Mouse (Mus musculus): ENCODE results near the gene Rapgef3. TPM values are rescaled to one million over a fixed set of nuclear protein-coding genes. Genes with fewer than 3 reads are reported as not detected.

Rapgef3 gene
- polyA plus RNA-seq, 1 experiment from 2014 or later: 18.7 TPM

DNA sequence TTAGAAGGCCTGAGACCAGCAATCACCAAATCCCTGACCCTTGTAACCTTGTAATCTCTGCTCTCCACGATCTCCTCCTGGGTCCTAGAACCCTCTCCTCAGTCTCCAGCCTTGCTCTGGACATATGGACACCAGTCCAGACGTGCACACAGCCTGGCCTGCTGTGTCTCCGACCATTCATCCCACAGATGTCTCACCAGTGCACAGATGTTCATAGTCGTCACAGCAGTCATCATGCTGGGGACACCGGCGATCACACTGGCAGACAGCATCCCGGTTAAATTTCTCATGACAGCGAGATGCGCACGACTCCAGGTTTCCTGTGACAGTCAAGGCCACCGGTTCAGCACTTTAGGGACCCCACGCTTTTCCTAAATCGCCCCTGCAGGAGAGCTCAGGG, 41.5 kb downstream of the Rapgef3 start:
- Histone ChIP-seq H3K27ac (ENCODE audit: low read length) (no peak overlapping the region), H3K27me3 (replicated peaks; ENCODE audit: insufficient read depth, low read length) (no peaks in the 10 kb centered on the region), H3K4me2 (replicated peaks; ENCODE audit: low read depth, low read length) (no peak overlapping the region), H3K4me1 (ENCODE audit: insufficient read depth, low read depth, low read length) (no peaks in the 10 kb centered on the region), H3K36me3 (ENCODE audit: insufficient read depth, low read length) (no peaks in the 10 kb centered on the region), H3K9me3 (ENCODE audit: low read length) (no peaks in the 10 kb centered on the region), H3K9ac (replicated peaks; ENCODE audit: low read depth) (no peak overlapping the region), H3K4me3 (ENCODE audit: low read depth, low read length) (no peak overlapping the region)
- TF ChIP-seq CTCF (IDR thresholded peaks at IDR 0.05): no peak
- no peak for TF ChIP-seq EP300 (IDR thresholded peaks at IDR 0.05)
- 83% methylated on average over 13 of the region's 13 CpGs for WGBS
- ATAC-seq: no peak
- no peak for DNase-seq (ENCODE audit: low spot score)

- H3K4me2 ChIP-seq (replicated peaks; ENCODE audit: low read depth, low read length): no peak overlapping the region
- H3K4me3 ChIP-seq (ENCODE audit: low read depth, low read length): no peak overlapping the region
- 66% methylated on average over 6 of the region's 6 CpGs for WGBS
- no peak overlapping the region for H3K9ac ChIP-seq (replicated peaks; ENCODE audit: low read depth)
- no peaks in the 10 kb centered on the region for H3K4me1 ChIP-seq (ENCODE audit: insufficient read depth, low read depth, low read length)
- DNase-seq (ENCODE audit: low spot score) (no peak), ATAC-seq (no peak)
- H3K9me3 ChIP-seq (ENCODE audit: low read length): no peaks in the 10 kb centered on the region
- H3K27me3 ChIP-seq (replicated peaks; ENCODE audit: insufficient read depth, low read length): no peaks in the 10 kb centered on the region
- TF ChIP-seq CTCF (IDR thresholded peaks at IDR 0.05): no peak
- no peak for TF ChIP-seq EP300 (IDR thresholded peaks at IDR 0.05)
- H3K27ac ChIP-seq (ENCODE audit: low read length): no peak overlapping the region
- no peaks in the 10 kb centered on the region for H3K36me3 ChIP-seq (ENCODE audit: insufficient read depth, low read length)
Measured at GRCm38 (mm10) chr15:97725198-97725785, 42.5 kb downstream of the Rapgef3 start.

GRCm38 (mm10) chr15:97724346-97725197, 43.2 kb downstream of the Rapgef3 start:
- H3K36me3 ChIP-seq (ENCODE audit: insufficient read depth, low read length): no peaks in the 10 kb centered on the region
- 82% methylated on average over 17 of the region's 17 CpGs for WGBS
- H3K9ac ChIP-seq (replicated peaks; ENCODE audit: low read depth): no peak overlapping the region
- no peaks in the 10 kb centered on the region for H3K9me3 ChIP-seq (ENCODE audit: low read length)
- no peak overlapping the region for H3K27ac ChIP-seq (ENCODE audit: low read length)
- DNase-seq (ENCODE audit: low spot score): no peak
- H3K4me1 ChIP-seq (ENCODE audit: insufficient read depth, low read depth, low read length): 0 out of 2 replicates have a peak, but pooled peaks cover 2% of the 10 kb centered on the region
- TF ChIP-seq EP300 (IDR thresholded peaks at IDR 0.05): no peak
- TF ChIP-seq CTCF (IDR thresholded peaks at IDR 0.05): no peak
- no peak overlapping the region for H3K4me3 ChIP-seq (ENCODE audit: low read depth, low read length)
- H3K4me2 ChIP-seq (replicated peaks; ENCODE audit: low read depth, low read length): no peak overlapping the region
- no peak for ATAC-seq
- no peaks in the 10 kb centered on the region for H3K27me3 ChIP-seq (replicated peaks; ENCODE audit: insufficient read depth, low read length)

DNA sequence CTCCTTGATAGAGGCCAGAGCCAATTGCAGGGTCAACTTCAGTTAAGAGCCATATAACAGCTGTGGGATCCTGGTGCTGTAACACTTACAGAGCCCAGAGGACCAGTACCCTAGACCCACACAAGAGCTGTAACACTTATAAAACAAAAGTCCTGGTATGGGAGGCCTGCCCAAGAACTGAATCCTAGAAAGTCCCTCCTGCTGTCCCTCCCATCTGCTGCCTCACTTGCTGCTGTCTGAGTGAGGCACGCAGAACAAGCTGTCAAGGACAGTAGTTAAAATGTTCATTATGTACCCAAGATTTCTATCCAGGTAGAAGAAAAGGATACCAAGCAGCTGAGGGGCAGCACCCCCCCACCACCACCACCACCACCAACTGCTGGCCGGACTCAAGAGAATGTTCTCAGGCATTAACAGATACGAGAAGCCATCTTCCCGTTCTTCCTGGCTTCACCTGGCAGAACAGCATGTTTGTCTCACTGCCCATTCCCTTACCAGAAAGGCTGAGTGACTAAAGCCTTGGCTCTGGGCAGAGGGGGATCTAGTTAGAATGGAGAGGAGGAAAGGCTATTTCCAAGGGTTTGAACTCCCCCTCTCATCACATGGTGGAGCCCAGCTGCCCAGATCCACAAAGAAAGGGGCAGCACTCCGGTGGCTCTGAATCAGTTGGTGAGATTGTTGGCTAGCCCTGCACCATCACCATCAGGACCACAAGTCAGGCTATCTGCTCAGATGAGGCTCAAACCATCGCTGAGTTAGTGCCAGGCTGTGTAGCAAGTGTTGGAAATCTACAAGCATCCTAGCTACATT, 44.0 kb downstream of the Rapgef3 start:
- H3K27ac ChIP-seq (ENCODE audit: low read length): no peak overlapping the region
- no peak for TF ChIP-seq CTCF (IDR thresholded peaks at IDR 0.05)
- TF ChIP-seq EP300 (IDR thresholded peaks at IDR 0.05): no peak
- H3K9ac ChIP-seq (replicated peaks; ENCODE audit: low read depth): no peak overlapping the region
- no peaks in the 10 kb centered on the region for H3K36me3 ChIP-seq (ENCODE audit: insufficient read depth, low read length)
- 0 out of 2 replicates have a peak, but pooled peaks cover 2% of the 10 kb centered on the region for H3K4me1 ChIP-seq (ENCODE audit: insufficient read depth, low read depth, low read length)
- no peak overlapping the region for H3K4me2 ChIP-seq (replicated peaks; ENCODE audit: low read depth, low read length)
- DNase-seq (ENCODE audit: low spot score) (no peak), ATAC-seq (no peak)
- no peaks in the 10 kb centered on the region for H3K9me3 ChIP-seq (ENCODE audit: low read length)
- 86% methylated on average over 6 of the region's 6 CpGs for WGBS
- no peak overlapping the region for H3K4me3 ChIP-seq (ENCODE audit: low read depth, low read length)
- H3K27me3 ChIP-seq (replicated peaks; ENCODE audit: insufficient read depth, low read length): no peaks in the 10 kb centered on the region

DNA sequence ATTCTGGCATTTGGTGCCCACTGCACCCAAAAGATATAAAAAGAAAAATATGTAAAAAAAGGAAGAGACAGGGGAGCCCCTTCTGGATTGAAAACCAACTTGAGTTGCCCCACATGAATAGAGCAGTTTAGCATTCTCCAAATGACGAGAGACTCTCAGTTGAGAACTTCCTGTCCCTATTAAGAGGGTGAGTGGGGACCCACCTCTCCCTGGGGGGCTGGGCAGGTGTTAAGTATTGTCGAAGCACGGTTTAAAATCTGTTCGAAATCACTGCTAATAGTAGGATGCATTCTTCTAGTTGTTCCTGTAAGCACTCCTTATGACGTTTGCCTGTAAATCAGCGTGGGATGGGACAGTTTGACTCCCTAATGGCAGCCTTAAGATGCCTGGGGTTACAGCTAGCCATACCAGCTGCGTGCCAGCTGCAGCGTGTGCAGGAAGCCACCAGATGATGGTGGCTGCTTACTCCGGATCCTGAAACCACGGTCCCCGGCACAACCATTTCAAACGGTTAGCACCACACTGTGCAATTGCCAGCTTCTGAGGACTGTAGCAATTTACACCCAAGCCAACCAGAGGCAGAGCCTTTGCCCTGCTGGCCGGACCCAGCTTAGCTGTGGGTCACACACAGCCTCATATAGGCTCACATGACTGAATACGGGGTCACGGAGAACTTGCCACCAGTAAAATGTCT, 46.6 kb downstream of the Rapgef3 start:
- Histone ChIP-seq H3K4me2 (replicated peaks; ENCODE audit: low read depth, low read length) (no peak overlapping the region), H3K4me1 (ENCODE audit: insufficient read depth, low read depth, low read length) (peaks cover 9% of the 10 kb centered on the region), H3K9ac (replicated peaks; ENCODE audit: low read depth) (no peak overlapping the region), H3K27me3 (replicated peaks; ENCODE audit: insufficient read depth, low read length) (no peaks in the 10 kb centered on the region), H3K27ac (ENCODE audit: low read length) (peak overlapping the region; percentile 81; the same call in 1 of the 2 replicates), H3K36me3 (ENCODE audit: insufficient read depth, low read length) (no peaks in the 10 kb centered on the region), H3K9me3 (ENCODE audit: low read length) (no peaks in the 10 kb centered on the region), H3K4me3 (ENCODE audit: low read depth, low read length) (no peak overlapping the region)
- 64% methylated on average over 15 of the region's 15 CpGs for WGBS
- DNase-seq (ENCODE audit: low spot score) (no peak), ATAC-seq (no peak)
- TF ChIP-seq EP300 (IDR thresholded peaks at IDR 0.05) (no peak), CTCF (IDR thresholded peaks at IDR 0.05) (no peak)

Measured in lung, postnatal 0 days (tissue).